Mouse (Mus musculus) embryo, embryonic 10.5 days (tissue): ENCODE data around the gene Dusp16.
A peak's percentile ranks its signal among the peaks of the same experiment; 100 is the strongest.

Experiments
- DNase-seq: peaks from one replicate; pipeline ENCODE4 v3.0.0-alpha.2; 2015; ENCODE audit warnings: low spot score

The Dusp16 gene

DNA sequence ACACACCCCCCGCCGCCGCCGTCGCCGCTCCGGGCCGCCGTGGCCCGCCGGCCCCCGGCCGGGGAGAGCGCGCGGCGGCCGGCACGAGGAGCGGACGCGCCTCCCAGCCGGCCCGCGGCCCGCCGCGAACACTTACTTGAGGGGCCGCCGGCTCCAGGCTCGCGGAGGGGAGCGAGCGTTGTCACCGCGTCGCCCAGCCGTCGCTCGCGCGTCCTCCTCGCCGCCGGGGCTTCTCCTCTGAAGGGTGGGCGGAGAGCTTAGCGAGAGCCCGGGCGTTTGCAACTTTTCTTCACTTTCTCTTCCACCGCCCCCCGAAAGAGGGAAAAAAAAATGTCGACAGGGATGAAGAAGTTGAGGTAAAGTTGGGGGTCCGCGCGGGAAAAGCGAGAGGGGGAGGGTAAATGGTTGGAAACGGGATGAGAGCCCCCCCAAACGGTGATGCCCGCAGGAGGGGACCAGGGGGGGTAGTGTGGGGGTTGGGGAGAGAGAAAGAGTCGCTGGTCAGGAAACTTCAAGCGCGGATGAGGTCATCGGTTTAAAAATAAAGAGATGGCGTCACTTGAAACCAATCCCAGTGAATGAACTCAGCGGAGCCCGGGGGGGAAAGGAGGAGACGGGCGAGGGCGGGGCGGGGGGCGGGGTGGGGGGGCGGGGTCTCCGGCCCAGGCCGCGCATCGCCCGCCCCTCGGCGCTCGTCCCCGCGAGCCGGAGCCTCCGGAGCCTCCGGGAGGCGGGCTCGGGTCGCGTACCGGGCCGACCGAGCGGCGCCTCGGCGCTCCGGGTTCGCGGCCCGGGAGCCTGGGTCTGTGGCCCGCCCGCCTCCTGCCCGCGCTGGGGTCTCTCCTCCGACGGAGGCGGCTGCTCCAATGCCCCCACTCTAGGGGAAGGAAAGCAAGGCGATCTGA, at the start of gene Dusp16:
TSS of gene Dusp16 (minus strand) at position 485 of the 905 bp plus-strand sequence.
- DNase-seq: peak; percentile 98

DNA sequence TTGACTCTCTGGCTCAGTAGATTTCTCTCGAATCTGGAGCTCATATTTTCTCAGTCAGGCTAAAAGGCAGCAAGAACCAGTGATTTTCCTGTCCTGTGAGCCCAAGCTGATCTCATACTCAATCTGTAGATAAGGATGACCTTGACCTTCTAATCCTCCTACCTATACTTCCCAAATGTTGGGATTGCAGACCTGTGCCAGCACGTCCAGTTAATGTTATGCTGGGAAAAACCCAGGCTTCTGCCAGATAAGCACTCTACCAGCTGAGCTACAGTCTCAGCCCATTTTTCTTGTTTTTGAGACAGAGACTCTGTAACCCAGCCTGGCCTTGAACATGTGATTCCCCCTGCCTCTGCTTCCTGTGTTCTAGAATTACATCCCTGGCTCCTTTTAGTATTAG, 47.9 kb upstream of the Dusp16 start:
- DNase-seq: no peak

DNA sequence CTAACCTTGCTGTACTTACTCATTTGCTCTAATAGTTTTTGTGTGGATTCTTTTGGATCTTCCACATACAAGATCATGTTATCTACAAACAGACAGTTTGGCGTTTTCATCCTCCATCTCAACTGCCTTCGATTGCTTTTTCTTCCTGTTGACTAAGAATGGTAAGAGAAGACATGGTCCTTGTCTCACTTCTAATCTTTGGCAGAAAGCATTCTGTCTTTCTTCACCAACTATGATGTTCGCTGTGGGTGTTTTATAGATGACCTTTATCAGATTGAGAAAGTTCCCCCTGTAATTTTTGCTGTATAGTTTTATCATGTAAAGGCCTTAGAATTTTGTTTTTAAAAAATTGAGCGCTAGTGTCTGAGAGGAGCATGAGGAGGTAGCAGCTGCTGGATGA, 45.7 kb upstream of the Dusp16 start:
- DNase-seq: no peak

DNA sequence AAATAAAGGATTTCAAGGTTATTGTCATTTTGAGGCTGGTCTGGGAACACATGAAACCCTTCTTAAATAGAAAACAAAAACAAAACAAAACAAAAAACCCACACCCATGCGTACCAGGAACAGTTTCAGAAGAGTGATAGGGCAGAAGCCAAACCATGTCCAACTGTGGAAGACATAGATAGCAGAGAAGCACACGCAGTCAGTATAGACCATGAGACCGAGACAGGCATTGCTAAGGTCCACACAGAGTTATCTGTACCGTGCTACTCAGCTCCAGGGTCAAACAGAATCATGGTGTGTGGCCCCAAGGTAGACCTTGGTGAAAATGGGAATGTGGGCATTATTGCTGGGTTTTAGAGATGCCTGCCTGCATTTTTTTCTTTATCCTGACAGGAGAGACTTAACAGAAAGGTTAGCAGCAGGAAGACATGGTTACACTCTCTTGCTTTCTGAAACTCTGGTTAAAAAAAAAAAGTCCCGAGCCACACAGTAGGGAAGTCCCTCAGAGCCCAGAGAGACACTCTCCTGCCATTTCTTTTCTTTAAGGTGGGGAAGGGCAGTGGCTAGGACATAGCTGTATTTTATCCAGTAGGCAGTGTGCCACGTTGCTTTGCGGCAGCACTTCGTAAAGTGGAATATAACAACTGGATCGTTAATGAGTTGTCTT, 42.3 kb upstream of the Dusp16 start:
- DNase-seq: no peak

DNA sequence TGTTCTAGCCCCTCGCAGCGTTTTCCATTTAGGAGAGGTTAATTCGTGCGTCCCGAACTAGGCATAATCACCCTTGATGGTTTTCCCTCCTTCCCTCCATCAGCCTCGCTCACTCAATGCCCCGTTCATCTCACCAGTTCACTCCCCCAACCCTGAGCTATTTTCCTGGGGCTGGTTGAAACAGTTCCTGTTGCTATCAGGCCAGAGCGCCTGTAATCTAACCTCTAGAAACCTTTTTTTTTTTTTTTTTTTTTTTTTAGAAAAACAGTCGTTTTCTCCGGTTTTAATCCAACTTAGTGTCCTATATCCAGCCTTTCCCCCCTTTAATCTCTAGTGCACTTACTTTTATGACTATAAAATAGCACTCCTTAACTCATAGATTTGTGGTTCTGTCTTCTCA, 38.4 kb upstream of the Dusp16 start:
- DNase-seq: no peak

DNA sequence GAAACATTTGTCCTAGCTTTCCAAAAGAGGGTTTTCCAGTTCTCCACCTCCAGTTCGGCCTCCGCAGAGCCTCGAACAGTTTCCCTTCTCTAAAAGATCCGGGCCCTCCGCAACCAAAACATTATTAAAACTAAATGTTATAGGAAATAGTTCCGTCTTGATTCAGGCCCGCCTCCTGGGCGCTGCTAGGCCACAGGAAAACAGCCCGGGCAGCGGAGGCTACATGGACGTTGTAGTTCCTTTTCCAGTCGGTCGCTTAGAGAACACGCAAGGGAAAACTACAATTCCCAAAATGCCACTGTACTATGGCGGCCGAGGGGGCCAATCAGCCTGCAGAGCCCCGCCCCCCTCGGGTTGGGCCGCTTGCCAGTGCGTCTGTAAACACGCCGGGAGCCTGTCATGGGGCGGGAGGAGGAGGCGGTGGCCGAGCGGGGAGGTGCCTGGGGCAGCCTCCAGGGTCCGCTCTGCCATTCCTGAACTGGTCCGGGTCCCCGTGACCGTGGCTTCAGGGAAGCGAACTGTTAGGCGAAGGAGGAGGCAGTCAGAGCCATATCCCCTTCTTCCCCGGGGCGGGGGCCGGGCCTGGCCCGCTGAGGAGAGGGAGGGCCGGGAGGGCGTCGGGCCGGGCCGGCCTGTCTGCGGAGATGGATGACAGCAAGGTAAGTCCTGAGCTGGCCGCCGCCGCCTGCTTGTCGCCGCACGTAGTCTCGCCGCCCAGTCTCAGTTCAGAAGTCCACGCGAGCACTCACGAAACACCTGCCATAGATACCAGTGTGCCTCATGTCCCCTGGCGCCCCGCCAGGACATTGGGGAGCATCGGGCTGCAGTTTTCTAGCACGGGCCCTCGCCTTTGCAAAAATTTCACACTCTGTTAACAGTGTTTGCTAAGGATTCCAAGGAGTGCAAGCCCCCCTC, 37.6 kb upstream of the Dusp16 start, which contains the start of gene Crebl2:
TSS of gene Crebl2 (plus strand) at position 369 of the 915 bp plus-strand sequence.
- peak; percentile 100 for DNase-seq

DNA sequence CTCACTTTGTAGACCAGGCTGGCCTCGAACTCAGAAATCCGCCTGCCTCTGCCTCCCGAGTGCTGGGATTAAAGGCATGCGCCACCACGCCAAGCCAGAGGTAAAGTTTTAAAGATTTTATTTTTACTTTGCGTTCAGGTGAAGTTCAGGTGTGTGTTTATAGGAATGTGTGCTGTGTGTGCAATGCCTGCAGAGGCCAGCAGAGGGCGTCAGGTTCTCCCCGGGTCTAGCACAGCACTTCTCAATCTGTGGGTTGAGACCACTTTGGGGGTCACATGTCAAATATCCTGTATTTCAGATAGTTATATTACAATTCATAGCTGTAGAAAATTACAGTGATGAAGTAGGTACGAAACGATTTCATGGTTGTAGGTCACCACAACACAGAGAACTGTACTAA, 30.4 kb upstream of the Dusp16 start:
- DNase-seq: no peak

DNA sequence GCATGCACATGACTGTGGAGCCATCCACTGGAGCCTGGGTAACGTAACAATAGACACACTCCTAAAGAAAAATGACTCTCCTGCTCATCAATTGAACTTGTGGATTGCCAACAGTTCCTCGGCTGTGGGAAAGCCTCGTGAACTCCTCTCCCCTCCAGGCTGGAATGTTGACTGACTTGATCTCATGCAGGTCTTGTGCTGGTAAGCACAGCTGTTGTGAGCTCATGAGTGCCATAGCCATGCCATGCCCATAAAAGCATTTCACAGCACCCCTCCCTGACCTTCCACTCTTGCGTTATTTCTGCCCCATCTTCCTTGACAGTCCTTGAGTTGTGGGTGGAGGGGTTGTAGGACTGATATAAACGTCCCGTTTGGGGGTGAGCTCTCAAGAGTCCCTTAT, 28.0 kb upstream of the Dusp16 start:
- no peak for DNase-seq

DNA sequence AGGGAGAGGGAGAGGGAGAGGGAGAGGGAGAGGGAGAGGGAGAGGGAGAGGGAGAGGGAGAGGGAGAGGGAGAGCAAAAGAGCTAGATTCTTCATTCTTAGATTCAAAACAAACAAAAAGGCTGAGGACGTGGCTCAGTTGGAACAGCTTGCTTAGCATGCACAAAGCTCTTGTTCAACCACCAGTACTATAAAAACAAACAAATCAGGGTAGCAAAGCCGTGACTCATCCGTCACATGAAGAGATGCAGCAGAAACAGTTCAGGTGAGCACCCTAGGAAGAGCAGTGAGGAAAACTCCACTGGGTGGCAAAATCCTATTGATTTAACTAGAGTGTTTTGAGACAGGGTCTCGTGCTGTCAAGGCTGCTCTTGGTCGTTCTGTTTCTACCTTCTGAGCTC, 27.3 kb upstream of the Dusp16 start:
- DNase-seq: no peak

DNA sequence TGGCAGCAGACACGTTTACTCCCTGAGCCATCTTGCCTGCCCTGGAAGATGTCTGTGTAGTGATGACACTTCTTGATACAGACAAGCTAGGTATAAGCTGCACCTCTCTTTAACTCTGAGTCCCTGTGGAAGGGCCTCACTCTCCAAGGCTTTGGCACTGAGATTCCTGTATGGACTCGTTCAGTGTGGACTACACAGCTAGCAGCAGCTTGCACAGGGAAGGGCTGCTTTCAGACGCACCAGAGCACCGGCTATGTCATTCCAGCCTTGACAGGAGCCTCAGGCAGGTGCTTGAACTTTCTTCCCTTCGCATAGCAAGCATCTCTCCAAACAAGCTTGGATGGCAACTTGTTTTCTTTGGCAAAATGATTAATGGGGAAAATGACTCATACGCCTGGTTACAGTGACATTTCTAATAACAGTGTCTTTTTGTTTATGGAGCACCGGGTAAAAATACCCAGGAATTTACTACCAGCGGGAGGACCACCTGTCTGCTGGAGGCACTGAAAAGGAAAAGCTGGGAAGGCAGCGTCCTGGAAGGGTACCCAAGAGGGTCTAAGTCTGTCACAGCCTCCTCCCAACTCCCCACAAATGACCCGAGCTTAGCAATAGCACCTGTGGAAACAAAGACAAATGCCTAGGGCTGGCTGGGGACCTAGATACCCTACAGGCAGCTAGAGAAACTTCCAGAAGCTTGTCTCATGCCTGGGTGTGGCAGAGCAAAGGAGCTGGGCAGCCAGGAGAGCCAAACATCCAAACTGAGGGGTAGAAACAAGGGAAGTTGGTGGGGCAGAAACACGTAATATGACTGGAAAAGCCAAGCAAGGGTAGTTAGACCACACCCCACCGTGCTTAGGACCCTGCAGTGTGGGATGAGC, 24.9 kb upstream of the Dusp16 start:
- DNase-seq: no peak

DNA sequence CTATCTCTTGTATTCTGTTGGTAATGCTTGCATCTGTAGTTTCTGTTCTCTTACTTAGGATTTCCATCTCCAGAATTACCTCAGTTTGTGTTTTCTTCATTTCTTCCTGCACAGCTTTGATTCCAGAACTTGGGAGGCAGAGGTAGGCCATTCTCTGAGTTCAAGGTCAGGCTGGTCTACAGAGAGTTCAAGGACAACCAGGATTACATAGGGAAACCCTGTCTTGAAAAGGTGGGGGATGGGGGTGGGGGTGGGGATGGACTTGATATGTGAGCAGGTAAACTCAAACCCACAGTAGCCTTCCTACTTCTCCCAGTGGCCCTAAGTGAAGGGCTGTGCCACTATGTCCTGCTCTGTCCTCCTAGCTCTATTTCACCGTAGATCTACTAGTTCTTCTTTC, 20.6 kb upstream of the Dusp16 start:
- no peak for DNase-seq

DNA sequence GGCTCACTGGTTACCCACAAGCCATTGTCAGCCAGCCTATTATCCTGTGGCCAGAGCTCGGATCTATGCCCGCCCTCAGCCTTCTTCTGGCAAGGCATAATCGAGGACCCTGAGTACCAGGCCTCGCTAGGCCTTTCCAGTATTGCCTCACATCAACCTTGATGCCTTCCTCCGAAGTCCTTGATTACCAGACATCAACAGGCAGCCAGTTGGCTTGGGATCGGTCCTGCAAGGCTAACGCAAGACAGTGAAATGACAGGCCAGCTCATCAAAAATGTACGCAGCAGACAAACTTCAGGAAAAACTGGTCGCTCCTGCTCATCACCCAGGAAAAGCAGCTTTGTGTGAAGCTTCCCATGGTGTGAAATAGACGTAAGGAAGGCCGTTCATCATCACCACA, 15.4 kb upstream of the Dusp16 start:
- DNase-seq: no peak

DNA sequence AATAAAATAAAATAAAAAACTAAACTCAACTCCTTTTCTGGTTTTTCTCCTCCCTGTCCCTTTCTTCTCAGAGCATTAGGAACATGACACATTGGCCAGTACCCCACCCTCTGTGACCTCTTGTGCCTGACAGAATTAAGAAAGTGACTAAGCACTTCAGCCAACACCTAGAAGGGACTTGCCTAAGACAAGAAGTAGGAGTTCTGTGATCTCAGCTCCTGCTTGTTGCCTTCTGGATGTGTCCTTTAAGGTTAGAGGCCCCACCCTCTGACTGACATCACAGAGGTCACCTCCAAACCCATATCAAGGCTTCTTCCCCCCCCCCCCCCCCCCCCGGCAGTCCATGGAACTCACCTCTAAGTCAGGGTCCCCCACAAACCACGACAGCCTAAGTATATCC, 14.7 kb upstream of the Dusp16 start:
- DNase-seq: no peak

DNA sequence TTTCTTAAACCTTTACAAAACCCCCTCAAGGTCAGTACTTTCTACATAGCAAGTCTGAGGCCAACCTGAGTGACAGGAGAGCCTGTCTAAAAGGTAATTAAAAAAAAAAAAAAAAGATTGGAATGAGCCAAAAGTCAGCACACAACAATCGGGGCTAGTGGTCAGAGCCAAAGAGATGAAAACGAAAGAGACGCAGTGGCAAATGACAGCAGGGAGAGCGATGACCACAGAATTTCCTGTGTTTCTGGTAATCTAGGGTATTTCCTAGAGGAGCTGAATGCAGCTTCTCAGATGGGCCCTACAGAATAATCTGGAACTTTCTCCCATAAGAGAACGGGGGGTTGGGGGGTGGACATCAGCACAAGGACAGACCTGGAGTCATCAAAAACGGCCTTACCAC, 13.7 kb upstream of the Dusp16 start:
- DNase-seq: no peak

DNA sequence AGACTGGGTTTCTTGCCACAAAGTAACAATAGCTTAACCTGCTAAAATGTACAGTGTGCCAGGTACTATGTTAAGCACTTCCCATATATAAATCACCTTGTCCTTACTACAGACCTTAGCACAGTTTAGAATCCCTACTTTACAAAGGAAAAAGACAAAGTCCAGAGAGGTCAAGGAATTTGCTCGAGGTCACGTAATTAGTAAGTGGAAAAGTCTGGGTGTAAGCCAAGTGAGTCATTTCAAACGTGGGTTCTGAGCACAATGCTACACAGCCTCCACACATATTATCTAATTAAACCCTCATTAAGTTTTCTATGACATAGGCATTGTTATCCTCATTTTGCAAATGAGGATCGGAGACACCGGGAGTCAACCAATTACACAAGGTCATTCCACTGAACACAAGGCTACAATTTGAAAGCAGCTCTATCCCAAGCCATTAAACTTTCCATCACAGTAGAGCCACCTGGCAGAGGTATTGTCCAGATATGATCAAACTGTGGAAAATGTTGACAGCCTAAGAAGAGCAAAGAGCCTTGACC, 12.4 kb upstream of the Dusp16 start:
- no peak for DNase-seq

DNA sequence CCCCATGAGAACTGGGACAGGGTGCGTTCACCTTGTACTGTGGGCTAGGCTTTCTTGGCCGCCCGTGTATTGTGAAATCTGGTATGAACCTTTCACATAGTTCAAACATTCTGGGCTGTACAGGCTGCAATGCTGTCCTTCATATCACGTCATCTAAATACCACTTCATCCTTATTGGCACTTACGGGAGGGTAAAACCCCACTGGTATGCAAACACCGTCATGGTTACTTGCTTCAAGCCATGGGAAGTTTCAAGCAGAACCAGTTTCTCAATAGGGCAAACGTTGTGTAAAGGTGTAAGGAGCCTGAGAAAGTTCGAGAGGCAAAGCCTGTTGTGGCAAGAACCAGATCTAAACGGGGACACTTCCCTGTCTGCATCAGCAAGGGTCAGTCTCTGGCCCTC, 10.2 kb upstream of the Dusp16 start:
- DNase-seq: no peak

DNA sequence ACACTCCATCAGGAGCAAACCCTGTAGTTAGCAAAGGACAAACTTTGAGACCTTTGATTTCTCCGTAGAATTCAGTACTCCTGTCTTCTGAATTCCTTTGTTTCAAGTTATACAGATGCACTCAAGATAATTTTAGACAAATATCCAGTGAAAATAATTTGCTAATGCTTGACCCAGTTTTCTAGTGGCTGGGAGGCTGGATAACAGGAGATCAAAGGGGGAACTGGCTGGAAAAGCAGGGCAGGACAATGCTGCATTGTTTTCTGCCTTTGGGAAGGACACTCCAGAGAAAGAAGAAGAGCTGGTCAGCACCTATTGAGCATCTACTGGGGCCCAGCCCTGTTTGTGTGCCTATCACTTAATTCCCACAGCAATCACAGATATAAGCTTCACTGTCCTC, 9.1 kb upstream of the Dusp16 start:
- no peak for DNase-seq

DNA sequence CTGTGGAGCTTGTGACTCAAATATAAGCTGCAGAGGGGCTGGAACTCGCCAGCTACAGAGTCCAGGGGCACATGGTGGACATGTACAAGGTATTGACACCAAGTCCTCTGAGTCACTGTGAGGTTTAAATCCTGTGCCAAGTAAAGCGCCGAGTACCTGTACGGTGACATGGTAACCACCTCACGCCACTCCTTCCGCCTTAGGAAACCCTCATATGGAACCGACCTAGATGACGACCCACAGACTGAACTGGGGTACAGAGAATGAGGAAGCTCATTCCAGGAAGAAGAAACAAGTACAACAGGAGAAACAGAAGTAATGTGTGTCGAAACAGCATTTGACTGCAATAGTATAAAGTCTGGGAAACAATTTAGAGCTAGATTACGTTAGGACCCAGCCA, 3.9 kb upstream of the Dusp16 start:
- no peak for DNase-seq

DNA sequence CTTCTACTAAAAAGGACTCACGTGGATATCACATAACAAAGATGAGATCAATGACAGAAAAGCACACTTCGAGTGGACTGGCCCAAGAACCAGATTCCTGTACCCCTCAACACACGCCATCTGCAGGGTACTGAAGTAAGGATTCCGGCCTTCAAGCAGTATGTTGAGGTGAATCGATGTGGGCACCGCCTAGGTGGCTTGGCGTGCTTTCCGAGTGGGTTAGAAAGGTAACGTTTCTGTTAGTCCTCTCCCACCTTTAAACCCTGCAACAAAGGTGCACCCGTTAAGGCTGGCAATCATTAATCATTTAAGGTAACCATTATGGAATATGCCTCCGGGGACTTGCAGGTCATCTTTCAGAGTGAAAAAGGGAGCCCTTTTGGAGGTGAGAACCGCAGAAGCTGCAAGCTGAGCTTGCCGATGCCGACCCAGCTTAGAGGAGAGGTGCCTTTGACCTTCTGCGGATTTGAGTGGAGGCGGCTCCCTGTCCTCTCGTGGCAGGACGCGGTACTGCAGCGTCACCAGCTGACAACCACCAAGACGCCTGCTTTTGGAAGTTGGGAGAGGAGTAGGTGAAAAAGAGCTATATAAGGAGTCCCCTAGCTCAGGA, 1.6 kb upstream of the Dusp16 start:
- DNase-seq: peak; percentile 86

DNA sequence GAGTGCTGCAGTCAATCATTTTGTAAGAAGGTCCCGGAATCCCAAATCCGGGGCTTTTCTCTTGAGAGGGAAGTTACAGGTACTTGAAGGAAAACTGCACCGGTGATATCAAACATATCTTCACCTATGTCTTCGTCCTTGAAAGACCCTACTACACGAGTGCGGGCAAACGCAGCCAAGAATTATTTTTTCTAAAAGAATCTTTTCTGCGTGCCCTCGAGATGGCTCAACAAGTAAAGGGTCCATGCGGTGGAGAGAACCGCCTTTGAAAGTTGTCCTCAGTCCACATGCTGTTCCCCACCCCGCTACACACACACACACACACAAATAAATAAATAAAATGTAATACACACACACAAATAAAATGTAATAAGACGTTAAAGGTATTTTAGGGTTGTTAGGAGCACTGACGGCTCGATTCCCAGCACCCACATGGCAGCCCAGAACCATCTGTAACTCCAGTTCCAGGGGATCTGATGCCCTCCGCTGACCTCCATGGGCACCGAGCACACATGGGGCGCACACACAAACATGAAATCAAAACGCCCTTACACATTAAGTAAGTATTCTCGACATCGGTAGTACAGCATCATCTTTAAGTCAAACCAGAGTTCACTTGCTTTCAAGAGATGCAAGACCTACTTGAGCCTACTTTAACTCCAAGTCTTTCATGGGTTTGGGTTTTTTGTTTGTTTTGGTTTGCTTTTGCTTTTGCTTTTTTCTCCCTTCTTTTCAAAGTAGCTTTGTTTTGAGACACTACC, 801 bp upstream of the Dusp16 start:
- peak; percentile 18 for DNase-seq
